Mouse (Mus musculus) brain, adult 2 months (tissue): ENCODE results near the gene Uba6.
A peak's percentile ranks its signal among the peaks of the same experiment; 100 is the strongest.

Source experiments
- DNase-seq: peaks from one replicate; pipeline ENCODE4 v3.0.0; 2011; ENCODE audit warnings: low read depth, low spot score

Uba6 gene

GRCm38 (mm10) chr5:86172449-86173161 is at the start of gene Uba6:
Gene Uba6 (minus strand): TSS chr5:86172803.
- peak; percentile 100 for DNase-seq

GRCm38 (mm10) chr5:86197801-86198200 is 25.2 kb upstream of the Uba6 start, which contains the start of gene Gnrhr:
Gene Gnrhr (minus strand): TSS chr5:86197901.
- DNase-seq, result no peak

DNA sequence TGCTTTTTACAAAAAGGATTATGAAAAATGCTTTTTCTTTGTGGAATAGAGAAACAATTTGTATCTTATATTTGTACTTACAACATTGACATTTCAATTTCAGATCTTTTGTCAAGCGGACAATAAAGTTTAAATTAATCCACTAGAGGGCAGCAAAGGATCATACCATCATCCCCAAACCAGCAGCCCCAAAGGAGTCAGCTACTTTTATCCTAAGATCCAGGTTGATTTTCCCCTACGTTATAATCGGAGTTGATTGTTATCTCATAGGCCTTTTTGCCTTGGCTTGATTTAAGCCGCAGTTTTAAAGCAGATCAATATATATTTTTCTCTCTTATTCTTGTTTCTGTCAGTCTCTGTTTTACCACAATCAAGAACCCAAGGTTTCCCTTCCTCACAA is 18.8 kb upstream of the Uba6 start:
- DNase-seq, result peak; percentile 67

DNA sequence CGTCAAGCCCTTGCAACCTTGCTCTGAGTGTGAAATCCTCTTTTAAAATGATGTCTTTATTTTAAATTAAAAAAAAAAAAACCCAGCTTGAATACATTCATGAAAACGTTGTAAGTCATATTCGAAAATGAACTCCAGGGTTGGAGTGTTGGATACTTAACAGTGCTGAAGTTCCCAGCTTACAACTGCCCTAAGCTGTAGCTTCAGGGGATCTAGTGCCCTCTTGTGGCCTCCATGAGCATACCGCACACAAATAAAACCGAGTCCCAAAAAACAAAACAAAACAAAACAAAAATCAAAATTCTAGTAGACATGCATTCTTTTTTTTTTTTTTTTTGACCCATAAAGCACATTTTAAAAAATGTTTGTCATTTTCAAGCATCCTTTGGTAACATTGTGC is 18.2 kb upstream of the Uba6 start:
- peak; percentile 73 for DNase-seq

DNA sequence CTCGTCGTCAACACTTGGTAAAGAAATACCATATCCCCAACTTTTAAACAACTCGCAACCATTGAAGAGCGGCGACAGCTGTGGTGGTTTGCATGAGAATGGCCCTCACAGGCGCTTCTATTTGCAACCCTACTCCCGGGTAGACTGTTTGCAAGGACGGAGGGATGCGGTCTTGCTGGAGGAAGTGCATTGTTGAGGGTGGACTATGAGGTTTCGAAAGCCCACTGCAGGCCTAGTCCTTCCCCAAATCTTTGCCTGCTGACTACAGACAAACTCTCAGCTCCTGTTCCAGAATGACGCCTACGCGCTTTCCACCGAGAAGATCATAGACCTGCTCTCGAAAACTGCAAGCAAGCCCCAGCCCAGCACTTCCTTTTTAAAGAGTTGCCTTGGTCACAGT is 17.7 kb upstream of the Uba6 start:
- peak; percentile 7 for DNase-seq

DNA sequence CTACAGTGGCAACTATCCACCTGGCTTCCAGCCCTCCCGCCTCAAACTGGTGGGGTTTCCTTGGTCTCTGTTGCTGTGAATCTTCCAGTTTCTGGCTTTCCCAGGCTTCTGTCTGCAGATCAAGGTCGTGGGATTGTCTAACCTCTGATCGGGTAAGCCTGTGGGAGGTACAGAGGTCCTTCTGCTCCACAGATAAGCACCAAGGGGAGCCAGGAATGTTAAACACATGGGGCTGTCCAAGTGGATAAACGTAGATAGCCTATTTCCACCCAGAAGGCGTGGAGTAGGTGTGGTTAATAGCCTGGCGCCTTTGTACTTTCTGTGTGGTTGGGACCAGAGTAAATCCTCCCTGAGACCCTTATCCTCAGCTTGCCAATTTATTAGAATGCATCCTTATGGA is 14.8 kb upstream of the Uba6 start:
- no peak for DNase-seq

GRCm38 (mm10) chr5:86173778-86174177 is 1.2 kb upstream of the Uba6 start:
- DNase-seq, result no peak

- no peak for DNase-seq
Observed at GRCm38 (mm10) chr5:86172088-86172448, 535 bp downstream of the Uba6 start.

DNA sequence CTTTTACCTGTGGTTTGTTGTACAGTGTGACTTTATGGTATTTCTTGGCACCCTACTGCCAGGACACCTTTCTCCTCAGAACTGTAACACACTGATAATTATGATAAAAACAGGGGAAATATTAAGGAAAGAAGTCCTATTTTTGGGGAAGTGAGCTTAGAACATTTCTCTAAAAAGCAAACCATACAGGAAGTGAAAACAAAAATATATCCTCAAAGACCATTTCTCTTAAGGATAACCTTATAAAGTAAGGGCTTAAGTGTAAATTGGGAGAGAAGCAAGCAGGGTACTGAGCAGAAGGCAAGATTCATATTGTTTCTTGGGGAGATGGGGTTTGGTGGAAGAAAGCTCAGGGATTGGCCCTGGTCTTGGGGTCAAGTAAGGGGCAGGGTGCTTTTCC is 42.8 kb downstream of the Uba6 start:
- DNase-seq, result no peak

DNA sequence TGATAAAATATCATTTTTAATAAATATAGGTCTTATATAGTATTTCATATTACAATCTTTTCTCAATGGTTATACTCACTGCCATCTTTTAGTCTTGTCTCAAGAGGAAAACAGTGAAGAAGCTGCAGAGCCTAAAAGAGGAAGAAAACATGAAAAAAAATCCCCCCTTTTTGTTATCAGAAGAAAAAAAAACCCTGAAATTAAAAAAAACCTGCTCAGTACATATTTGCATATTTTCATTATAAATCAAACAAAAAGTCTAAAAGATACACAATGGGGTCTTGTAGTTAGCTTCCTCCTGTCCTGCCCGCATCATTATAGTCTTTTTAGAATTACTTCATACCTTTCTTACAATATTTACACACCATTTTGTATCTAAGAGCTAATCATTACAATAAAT is 43.9 kb downstream of the Uba6 start:
- DNase-seq, result no peak

DNA sequence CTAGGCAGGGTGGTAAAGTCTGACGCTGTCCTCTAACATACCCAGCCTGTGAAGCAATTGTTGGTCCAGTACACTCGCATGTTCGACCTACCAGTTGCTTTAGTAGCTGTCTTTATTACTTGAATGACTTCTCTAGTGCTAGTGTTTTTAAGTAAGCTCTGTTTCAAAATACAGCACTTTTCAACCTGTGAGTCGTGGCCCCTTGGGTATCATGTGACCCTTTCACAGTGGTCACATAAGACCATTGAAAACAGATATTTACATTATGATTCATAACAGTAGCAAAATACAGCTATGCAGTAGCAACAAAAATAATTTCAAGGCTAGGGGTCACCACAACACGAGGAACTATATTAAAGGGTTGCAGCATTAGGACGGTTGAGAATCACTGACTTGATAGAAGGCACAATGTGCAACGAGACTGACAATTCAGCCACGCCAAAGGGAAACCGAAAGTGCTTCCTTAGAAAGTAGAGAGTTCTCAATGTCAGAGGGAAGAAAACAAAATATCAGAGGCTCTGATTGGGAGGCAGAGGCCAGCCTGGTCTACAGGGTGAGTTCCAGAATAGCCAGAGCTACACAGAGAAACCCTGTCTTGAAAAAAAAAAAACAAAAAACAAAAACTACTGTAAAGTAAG is 54.0 kb downstream of the Uba6 start:
- DNase-seq, result no peak

DNA sequence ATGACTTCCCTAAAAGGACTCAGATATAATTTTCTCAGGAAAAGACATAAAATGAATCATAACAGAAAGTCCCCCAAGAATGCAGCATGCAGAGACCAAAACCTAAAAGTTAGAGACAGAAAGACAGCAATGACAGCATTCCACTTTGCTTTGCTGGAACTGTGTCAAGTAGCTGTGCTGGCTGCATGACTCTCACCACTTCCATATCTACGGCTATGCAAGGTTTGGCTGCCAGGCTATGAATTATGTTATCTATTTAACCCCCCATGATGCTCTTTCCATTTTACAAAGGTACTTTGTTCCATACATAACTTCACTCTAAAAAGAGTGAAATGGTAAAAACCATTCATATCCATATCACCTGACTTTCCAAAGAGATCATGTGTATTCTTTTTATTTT is 58.6 kb downstream of the Uba6 start:
- DNase-seq, result no peak

GRCm38 (mm10) chr5:86113037-86113436 is 59.6 kb downstream of the Uba6 start:
- DNase-seq, result no peak

DNA sequence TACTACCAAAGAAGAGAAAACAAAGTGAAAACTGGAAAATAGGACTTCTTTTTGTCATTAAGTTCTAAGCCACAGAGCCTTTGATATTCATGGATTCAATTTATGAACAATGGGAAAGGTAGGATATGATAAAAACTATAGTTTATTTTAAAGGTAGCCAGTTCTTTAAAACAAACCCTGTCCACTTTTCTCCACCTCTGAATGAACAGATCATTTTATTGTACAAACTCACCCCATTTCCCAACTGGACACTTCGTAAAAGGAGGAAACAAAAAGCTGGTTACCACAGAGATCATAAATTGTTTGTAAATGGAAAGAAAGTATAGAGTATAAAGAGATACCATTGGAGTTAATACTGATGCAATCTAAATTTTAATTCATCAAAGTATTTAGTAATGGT is 61.5 kb downstream of the Uba6 start:
- no peak for DNase-seq

- DNase-seq, result peak; percentile 29
Observed at GRCm38 (mm10) chr5:86106610-86107009, 66.0 kb downstream of the Uba6 start.

DNA sequence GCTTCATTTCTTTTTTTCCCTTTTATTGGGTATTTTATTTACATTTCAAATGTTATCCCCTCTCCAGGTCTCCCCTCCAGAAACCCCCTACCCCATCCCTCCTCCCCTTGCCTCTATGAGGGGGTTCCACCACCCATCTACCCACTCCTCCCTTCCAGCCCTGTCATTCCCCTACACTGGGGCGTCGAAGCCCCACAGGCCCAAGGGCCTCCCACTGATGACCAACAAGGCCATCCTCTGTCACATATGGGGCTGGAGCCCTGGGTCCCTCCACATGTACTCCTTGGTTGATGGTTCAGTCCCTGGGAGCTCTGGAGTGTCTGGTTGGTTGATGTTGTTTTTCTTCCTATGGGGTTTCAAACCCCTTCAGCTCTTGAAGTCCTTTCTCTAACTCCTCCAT is 70.4 kb downstream of the Uba6 start:
- no peak for DNase-seq

DNA sequence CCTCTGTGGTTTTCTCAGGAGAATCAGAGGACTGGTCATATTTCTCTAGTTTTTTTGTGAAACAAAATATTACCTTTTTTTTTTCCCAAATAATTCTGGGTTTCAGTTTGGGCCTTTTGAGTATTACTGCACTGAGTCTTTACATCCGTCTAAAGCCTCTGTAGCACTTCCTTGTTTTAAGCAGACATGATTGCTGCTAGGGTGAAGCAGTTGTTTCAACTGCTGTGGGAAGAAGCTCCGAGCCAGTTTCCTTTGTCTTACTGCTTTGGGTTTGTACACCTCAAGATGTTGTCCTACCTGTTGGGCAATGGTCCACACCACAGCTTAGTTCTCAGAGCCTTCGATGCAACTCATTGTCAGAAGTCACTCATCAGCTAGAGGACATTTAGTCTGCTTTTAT is 72.0 kb downstream of the Uba6 start:
- DNase-seq, result no peak

DNA sequence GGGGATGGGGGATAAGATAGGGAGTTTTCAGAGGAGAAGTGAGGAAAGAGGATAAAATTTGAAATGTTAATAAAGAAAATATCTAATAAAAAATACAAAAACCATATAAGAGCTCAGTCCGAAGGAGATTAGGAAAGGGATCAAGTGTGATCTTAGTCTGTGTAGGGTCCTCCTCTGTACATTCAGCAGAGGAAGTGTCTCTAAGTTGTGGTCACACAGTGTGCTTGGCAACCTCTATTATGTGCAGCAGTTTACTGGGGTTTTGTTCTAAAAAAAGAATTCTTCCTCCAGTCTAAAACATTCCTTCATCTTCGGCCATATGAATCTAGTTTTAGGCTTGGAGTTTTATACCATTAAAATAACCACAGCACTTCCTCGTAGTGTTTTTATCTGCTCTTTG is 73.6 kb downstream of the Uba6 start:
- DNase-seq, result no peak

DNA sequence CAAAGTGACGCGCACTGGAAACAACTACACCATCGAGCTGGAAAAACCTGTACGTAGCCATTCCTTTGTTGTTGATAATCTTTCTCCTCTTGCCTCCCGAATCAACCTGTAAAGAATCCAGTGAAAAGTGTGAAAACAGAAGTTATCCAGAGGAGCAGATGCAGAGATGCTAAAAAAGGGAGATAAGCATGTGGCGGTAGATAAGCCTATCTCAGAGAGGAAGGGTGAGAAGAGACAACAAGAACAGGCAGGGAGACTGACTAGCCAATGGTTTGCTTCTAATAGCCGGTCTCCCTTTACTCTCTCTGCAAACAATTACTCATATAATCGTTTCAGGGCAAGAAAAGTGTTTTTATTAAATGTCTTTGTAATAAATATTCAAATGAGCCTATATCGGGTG is 77.8 kb downstream of the Uba6 start:
- DNase-seq, result no peak

- DNase-seq, result no peak
Observed at GRCm38 (mm10) chr5:86086751-86087150, 85.9 kb downstream of the Uba6 start.

DNA sequence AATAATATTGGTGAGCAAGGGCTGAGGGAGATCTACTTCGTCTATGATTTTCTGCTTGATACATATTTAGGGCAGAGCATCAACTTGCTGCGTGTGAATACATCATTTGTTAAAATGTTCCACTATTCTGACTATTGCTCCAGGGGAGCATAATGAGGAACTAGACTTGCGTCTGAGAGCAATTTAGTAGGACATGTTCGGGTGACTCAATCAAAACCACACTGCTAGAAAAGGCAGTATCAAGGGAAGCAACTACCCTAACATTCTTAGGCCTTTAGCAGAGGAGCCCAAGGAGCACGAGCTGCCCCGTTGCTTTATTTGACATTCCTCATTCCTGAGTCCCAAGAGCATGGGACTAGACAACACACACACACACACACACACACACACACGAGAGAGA is 87.6 kb downstream of the Uba6 start:
- DNase-seq, result no peak

DNA sequence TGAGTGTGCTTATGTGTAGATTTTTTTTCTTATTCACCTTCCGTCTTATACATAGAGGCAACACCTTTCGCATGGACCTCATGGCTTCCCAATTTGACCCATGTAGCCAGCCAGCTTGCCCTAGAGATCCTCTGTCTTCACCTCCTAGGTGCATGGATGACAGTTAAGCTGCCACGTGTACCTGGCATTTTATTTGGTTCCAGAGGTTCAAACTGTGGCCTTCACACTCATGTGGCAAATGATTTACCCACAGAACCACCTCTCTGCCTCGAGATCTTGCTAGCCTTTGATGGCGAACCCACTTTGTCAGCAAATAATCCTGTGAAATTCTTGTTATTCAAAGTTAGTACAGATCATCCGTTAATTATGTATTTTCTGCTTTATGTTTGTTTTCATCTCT is 88.6 kb downstream of the Uba6 start:
- DNase-seq, result no peak

- no peak for DNase-seq
Observed at GRCm38 (mm10) chr5:86078720-86079334, 93.8 kb downstream of the Uba6 start.
